ENCODE assay signal across 23 mouse cellular contexts in the genomic region with DNA sequence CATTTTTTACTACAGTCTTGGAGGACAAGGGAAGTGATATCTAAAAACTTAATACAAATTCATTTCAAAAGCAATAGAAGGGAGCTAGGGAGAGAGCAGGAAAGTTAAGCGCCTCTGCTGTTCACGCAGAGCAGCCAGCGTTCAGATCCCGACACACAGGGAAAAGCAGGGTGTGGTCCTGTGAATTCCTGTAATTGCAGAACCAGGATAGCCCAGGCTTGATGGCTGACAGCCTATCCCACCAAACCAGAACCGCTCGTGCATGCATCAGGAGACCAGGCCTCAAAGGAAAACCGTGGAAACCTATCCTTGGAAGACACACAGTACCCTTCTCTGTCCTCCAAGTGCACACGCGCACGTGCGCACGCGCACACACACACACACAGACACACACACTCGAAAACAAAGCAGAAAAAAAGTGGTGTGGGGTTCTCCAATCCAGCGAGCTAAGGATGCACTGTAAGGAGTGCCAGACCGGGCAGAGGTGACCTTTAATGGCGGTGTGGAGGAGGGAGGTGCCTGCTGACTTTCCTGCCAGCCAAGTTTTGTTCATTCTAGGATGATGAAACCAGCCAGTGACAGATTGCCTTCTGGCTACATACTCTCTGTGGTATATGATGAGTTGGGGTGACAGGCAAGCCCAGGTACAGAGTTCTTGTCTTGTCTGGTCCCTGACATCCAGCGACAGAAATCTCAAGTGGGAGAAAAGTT. TPM values are rescaled to one million over a fixed set of nuclear protein-coding genes. Genes with fewer than 3 reads are reported as not detected.
DNase-seq lines count a peak whose midpoint lies in the region; ATAC-seq lines count a peak whose summit lies in the region.
"Had no signal": no experiment of that assay in that cellular context is flagged by ENCODE, and none has a peak within 500 bp of the region (broad histone marks: within the 10 kb centered on the region; RNA-seq: fewer than 3 reads in every experiment).

No protein-coding gene starts in this region.

- DNase-seq in adrenal gland, postnatal 14 days, result peak; percentile 45
- DNase-seq in adrenal gland, adult 8-10 months, result no peak
- DNase-seq in 3T3-L1 (ENCODE audit: low read depth, low spot score) (peak; percentile 21), ES-CJ7 (ENCODE audit: low read depth, low spot score) (peak; percentile 83), adipocyte (ENCODE audit: low spot score) (peak; percentile 69)
- no peak for DNase-seq in kidney, adult 18-20 months
- no peak for DNase-seq in layer of hippocampus, postnatal 14 days (ENCODE audit: low spot score in 2 of 2)
- DNase-seq: cerebellum, adult 11 months; cerebellum, postnatal 14 days; gastrocnemius, postnatal 36 days; heart, adult 2 months; heart, postnatal 10 days; kidney, adult 2 months; kidney, postnatal 4 days; left cerebral cortex, postnatal 4 days; liver; lung, embryonic 14.5 days; retina, postnatal 1 day; right cerebral cortex, postnatal 14 days; thymus, postnatal 25 days had no signal

- ATAC-seq in granulocyte monocyte progenitor cell, adult 5-6 weeks (replicated peaks; ENCODE audit: poor library complexity, severe bottlenecking), result no peak
- ATAC-seq: CD4-positive, CD25-positive, alpha-beta regulatory T cell, adult 4 months; hindbrain, embryonic 16.5 days had no signal

RNA-seq across cellular contexts. Expression of a gene that starts 1.3 kb away (rescaled TPM):
- total RNA-seq in adrenal gland, postnatal 14 days (2021), result 36.1 and 39.8 TPM in 2 replicates
- 10 to 100 TPM; 38.8 to 50.6 (median 45.4) TPM for total RNA-seq in adrenal gland, adult 8-10 months (2022)
- 10 to 100 TPM; 27.1 to 28.9 TPM for total RNA-seq in layer of hippocampus, postnatal 14 days (2021)
- 8.4 and 8.8 TPM in 2 replicates for total RNA-seq in granulocyte monocyte progenitor cell, adult 5-6 weeks (2014; fragmentation: Nextera tagmentation)
- total RNA-seq in granulocyte monocyte progenitor cell, adult 5-6 weeks (2017), result 0.34 and 5.6 TPM in 2 replicates

RNA-seq across cellular contexts. Expression of a gene that starts 23.6 kb away (rescaled TPM):
- 3.3 and 8.9 TPM in 2 replicates for total RNA-seq in adrenal gland, postnatal 14 days (2021)
- total RNA-seq in adrenal gland, adult 8-10 months (2022), result 1 to 10 TPM; 2.6 to 3.4 (median 3.2) TPM
- 1 to 10 TPM; 3.7 to 3.9 TPM for total RNA-seq in layer of hippocampus, postnatal 14 days (2021)
- 57.9 and 67.3 TPM in 2 replicates for total RNA-seq in granulocyte monocyte progenitor cell, adult 5-6 weeks (2014; fragmentation: Nextera tagmentation)
- 108 and 142 TPM in 2 replicates for total RNA-seq in granulocyte monocyte progenitor cell, adult 5-6 weeks (2017)

RNA-seq across cellular contexts. Expression of a gene that starts 54.3 kb away (rescaled TPM):
- 36.8 and 43.4 TPM in 2 replicates for total RNA-seq in adrenal gland, postnatal 14 days (2021)
- 10 to 100 TPM; 39.2 to 62.8 (median 49.0) TPM for total RNA-seq in adrenal gland, adult 8-10 months (2022)
- total RNA-seq in layer of hippocampus, postnatal 14 days (2021), result 100 to 1,000 TPM in 1 of 2 experiments, 10 to 100 TPM in 1; 95.1 to 102 TPM
- total RNA-seq in granulocyte monocyte progenitor cell, adult 5-6 weeks (2014; fragmentation: Nextera tagmentation), result 14.5 and 20.9 TPM in 2 replicates
- total RNA-seq in granulocyte monocyte progenitor cell, adult 5-6 weeks (2017), result 19.5 and 29.1 TPM in 2 replicates

Comparison
In these comparisons a context has a peak if more than half of its experiments do, and no peak if none do; other contexts are left out.
1. DNase-seq: peak in adrenal gland, postnatal 14 days (single experiment), 3T3-L1 (single experiment), ES-CJ7 (single experiment) and adipocyte (single experiment); none in adrenal gland, adult 8-10 months (single experiment), kidney, adult 18-20 months (single experiment) and layer of hippocampus, postnatal 14 days (0 of 2).